Mouse (Mus musculus) embryonic fibroblast, embryonic 13.5 days (primary cell): ENCODE measurements at regions not wholly inside any gene's neighbourhood (a gene's known extent, or its start where the extent isn't known, plus 50 kb on each side); places are given as distances from the start of the nearest gene placed in this dataset.

Experiments used
- CTCF ChIP-seq: IDR thresholded peaks from 2 replicates; pipeline ENCODE4 v1.5.1; 2011; ENCODE audit warnings: mild to moderate bottlenecking, control low read depth, low read length, moderate library complexity, borderline replicate concordance; ENCODE audit not compliant: insufficient read depth
- POLR2A ChIP-seq: IDR thresholded peaks from 2 replicates; pipeline ENCODE4 v1.6.1; 2011; ENCODE audit warnings: low read depth, mild to moderate bottlenecking, control low read depth, low read length, moderate library complexity

GRCm38 (mm10) chr3:117155274-117155673, 186.5 kb upstream of the Palmd start:
- TF ChIP-seq POLR2A (no peak), CTCF (no peak)
